Mouse (Mus musculus): Measurements from ENCODE around the gene Ddx42. TPM values are rescaled to one million over a fixed set of nuclear protein-coding genes. Genes with fewer than 3 reads are reported as not detected.

The Ddx42 gene
- polyA plus RNA-seq, 1 experiment from 2014 or later = 35.3 TPM

DNA sequence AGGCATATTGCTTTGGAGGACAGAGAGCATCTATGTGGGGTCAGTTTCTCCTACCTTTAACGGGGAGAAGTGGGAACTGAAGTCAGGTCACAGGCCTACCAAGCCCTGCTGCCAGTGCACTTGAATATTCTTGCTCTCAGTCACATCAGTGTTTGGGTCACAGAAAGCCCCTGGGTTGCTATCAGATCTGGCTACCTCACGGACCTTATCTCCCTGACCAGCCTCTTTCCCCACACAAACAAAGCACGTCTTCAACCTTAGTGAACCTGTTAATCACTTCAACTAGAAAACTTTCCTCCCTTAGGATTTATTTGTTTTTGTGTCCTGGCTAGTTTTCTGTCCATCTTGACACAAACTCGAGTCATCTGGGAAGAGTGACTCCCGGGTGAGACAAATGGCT is 40.4 kb upstream of the Ddx42 start:
- ATAC-seq (no peak), DNase-seq (ENCODE audit: low spot score) (no peak)
- Histone ChIP-seq H3K27ac (ENCODE audit: low read length) (no peak overlapping the region), H3K4me2 (replicated peaks; ENCODE audit: low read depth, low read length) (no peak overlapping the region), H3K9me3 (ENCODE audit: low read length) (no peaks in the 10 kb centered on the region), H3K9ac (replicated peaks; ENCODE audit: low read depth) (no peak overlapping the region), H3K27me3 (replicated peaks; ENCODE audit: insufficient read depth, low read length) (no peaks in the 10 kb centered on the region), H3K4me3 (ENCODE audit: low read depth, low read length) (no peak overlapping the region), H3K4me1 (ENCODE audit: insufficient read depth, low read depth, low read length) (no peaks in the 10 kb centered on the region), H3K36me3 (ENCODE audit: insufficient read depth, low read length) (no peaks in the 10 kb centered on the region)
- no peak for TF ChIP-seq CTCF (IDR thresholded peaks at IDR 0.05)
- 54% methylated on average over 5 of the region's 5 CpGs for WGBS

DNA sequence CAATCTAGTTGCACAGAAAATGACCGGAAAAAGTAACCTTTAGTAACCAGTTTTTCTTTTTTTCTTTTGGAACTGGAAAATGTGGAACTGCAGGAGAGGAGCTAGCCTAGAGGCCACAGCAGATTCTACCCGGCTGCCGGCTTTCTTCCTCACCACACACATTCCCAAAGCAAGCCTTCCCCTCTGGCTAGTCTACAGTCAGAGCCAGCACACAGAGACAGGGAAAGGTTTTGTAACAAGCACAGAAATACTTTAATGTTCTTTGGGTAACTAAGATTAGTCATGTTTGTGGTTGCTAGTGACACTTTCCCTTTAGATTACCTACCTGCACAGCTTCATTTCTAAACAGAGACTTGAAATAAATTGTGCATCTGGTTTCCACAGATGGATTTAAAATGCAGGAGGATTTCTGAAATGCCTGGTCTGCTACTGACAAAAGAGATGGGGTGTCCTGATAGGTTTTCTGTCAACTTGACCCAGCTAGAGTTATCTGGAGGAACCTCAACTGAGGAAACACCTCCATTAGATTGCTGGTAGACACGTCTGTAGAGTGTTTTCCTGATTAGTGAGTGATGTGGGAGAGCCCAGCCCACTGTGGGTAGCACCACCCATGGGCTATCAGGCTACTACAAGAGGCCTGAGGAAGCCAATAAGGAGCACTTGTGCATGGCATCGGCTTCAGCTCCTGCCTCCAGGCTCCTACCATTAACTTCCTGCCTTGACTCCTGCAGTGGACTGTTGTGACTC is 38.5 kb upstream of the Ddx42 start:
- Histone ChIP-seq H3K4me3 (ENCODE audit: low read depth, low read length) (no peak overlapping the region), H3K9me3 (ENCODE audit: low read length) (no peaks in the 10 kb centered on the region), H3K9ac (replicated peaks; ENCODE audit: low read depth) (no peak overlapping the region), H3K27me3 (replicated peaks; ENCODE audit: insufficient read depth, low read length) (no peaks in the 10 kb centered on the region), H3K4me2 (replicated peaks; ENCODE audit: low read depth, low read length) (no peak overlapping the region), H3K36me3 (ENCODE audit: insufficient read depth, low read length) (no peaks in the 10 kb centered on the region), H3K27ac (ENCODE audit: low read length) (no peak overlapping the region), H3K4me1 (ENCODE audit: insufficient read depth, low read depth, low read length) (no peaks in the 10 kb centered on the region)
- no peak for ATAC-seq
- TF ChIP-seq EP300 (IDR thresholded peaks at IDR 0.05) = no peak
- TF ChIP-seq CTCF (IDR thresholded peaks at IDR 0.05) = no peak
- WGBS = 56% methylated on average over 5 of the region's 5 CpGs
- peak; percentile 4 for DNase-seq (ENCODE audit: low spot score)

DNA sequence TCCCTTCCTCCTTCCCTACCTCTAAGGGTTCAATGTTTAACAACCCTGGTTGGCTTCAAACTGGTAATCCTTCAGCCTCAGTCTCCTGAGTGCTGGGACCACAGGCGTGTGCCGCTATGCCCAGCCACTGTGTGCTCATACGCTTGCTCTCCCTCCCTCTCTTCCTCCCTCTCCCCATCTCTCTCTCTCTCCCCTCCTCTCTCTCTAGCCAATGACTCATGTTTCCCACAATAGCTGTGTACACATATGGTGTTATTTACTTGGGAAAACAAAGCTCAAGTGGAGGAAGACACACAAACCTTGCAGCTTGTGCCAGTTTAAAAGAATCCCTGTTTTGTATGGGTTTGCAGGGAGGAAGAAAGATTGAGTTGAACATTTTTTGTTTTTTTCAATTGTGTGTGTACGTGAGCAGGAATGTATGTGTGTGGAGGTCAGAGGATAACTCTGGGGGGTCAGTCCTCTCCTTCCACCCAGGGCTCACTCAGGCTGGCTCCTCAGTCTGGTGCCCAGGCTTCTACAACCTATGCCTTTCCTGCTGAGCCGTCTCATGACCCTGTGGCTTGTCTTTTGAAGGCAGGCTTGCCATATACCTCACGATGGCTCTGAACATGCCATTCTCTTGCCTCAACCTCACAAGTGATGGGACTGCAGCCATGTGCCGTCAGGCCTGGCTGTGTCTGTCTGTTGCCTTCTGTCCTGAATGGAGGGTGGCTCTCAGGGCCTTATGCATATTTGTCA is 36.8 kb upstream of the Ddx42 start:
- DNase-seq (ENCODE audit: low spot score) = peak; percentile 28

DNA sequence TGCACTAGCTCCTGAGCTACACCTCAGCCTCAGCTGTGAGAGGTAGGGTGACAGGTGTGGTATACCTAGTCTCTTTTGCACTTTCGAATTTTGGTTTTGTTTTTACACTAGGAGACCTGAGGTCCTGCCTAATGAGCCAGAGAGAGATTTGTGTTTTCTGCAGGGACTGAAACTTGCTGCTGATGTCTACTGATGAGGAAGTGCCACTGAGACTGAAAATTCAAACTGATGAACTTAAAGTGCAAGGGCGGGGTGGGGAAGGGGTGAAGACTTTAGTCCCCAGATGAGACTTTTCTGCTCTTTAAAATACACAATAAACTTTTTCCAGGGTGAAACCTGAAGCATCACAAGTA is 36.3 kb upstream of the Ddx42 start:
- 91% methylated on average over 2 of the region's 2 CpGs for WGBS
- Histone ChIP-seq H3K9me3 (ENCODE audit: low read length) (no peaks in the 10 kb centered on the region), H3K4me2 (replicated peaks; ENCODE audit: low read depth, low read length) (no peak overlapping the region), H3K4me3 (ENCODE audit: low read depth, low read length) (no peak overlapping the region), H3K4me1 (ENCODE audit: insufficient read depth, low read depth, low read length) (no peaks in the 10 kb centered on the region), H3K9ac (replicated peaks; ENCODE audit: low read depth) (no peak overlapping the region), H3K36me3 (ENCODE audit: insufficient read depth, low read length) (no peaks in the 10 kb centered on the region), H3K27ac (ENCODE audit: low read length) (no peak overlapping the region), H3K27me3 (replicated peaks; ENCODE audit: insufficient read depth, low read length) (no peaks in the 10 kb centered on the region)
- TF ChIP-seq EP300 (IDR thresholded peaks at IDR 0.05) = no peak
- no peak for TF ChIP-seq CTCF (IDR thresholded peaks at IDR 0.05)
- ATAC-seq (no peak), DNase-seq (ENCODE audit: low spot score) (no peak)

More for the DNA sequence above, 36.8 kb upstream of the Ddx42 start:
- ATAC-seq = peak; percentile 43
- Histone ChIP-seq H3K4me1 (ENCODE audit: insufficient read depth, low read depth, low read length) (no peaks in the 10 kb centered on the region), H3K4me3 (ENCODE audit: low read depth, low read length) (no peak overlapping the region), H3K27me3 (replicated peaks; ENCODE audit: insufficient read depth, low read length) (no peaks in the 10 kb centered on the region), H3K27ac (ENCODE audit: low read length) (no peak overlapping the region), H3K36me3 (ENCODE audit: insufficient read depth, low read length) (no peaks in the 10 kb centered on the region), H3K4me2 (replicated peaks; ENCODE audit: low read depth, low read length) (no peak overlapping the region), H3K9ac (replicated peaks; ENCODE audit: low read depth) (no peak overlapping the region), H3K9me3 (ENCODE audit: low read length) (no peaks in the 10 kb centered on the region)
- WGBS = 64% methylated on average over 7 of the region's 7 CpGs
- no peak for TF ChIP-seq CTCF (IDR thresholded peaks at IDR 0.05)
- no peak for TF ChIP-seq EP300 (IDR thresholded peaks at IDR 0.05)

DNA sequence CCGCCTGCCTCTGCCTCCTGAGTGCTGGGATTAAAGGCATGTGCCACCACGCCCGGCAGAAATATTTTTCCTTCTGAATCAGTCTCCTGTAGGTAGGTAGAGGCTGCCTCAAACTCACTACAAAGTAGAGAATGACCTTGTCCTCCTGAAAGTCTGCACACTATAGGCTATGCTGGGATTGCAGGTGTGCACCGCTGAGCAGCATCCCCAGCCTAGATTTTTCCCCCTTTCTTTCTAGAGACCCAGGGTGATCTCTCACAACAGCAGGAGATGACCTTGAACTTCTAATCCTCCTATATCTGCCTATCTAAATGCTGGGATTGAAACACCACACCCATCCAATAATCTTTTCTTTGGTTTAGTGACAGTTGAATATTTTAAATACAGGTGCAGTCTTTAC is 29.4 kb upstream of the Ddx42 start:
- DNase-seq (ENCODE audit: low spot score) (no peak), ATAC-seq (no peak)
- H3K4me3 ChIP-seq (ENCODE audit: low read depth, low read length) = no peak overlapping the region
- H3K9me3 ChIP-seq (ENCODE audit: low read length) = no peaks in the 10 kb centered on the region
- peak overlapping the region; percentile 47; the same call in 1 of the 2 replicates for H3K27ac ChIP-seq (ENCODE audit: low read length)
- H3K36me3 ChIP-seq (ENCODE audit: insufficient read depth, low read length) = no peaks in the 10 kb centered on the region
- 90% methylated on average over 4 of the region's 4 CpGs for WGBS
- no peak overlapping the region for H3K4me2 ChIP-seq (replicated peaks; ENCODE audit: low read depth, low read length)
- no peaks in the 10 kb centered on the region for H3K27me3 ChIP-seq (replicated peaks; ENCODE audit: insufficient read depth, low read length)
- no peak overlapping the region for H3K9ac ChIP-seq (replicated peaks; ENCODE audit: low read depth)
- TF ChIP-seq CTCF (IDR thresholded peaks at IDR 0.05) = no peak
- TF ChIP-seq EP300 (IDR thresholded peaks at IDR 0.05) = no peak
- no peaks in the 10 kb centered on the region for H3K4me1 ChIP-seq (ENCODE audit: insufficient read depth, low read depth, low read length)

DNA sequence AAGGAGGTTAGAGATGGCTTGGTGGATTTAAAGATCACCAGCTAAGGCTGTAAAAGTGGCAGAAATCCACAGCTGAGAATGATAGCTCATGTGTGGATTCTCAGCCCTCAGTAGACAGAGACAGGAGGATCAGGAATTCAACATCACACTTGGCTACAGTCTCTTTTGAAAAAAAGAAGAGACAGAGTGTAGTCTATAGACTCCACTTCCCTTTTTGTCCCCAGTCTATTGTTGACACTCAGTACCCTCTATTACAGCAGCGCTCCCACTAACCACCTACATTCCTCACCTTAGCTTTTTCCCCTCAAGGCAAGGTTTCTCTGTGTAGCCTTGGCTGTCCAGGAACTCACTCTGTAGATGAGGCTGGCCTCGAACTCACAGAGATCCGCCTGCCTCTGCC is 25.0 kb upstream of the Ddx42 start:
- Histone ChIP-seq H3K9ac (replicated peaks; ENCODE audit: low read depth) (no peak overlapping the region), H3K4me2 (replicated peaks; ENCODE audit: low read depth, low read length) (no peak overlapping the region)

More for the DNA sequence above, 25.0 kb upstream of the Ddx42 start:
- Histone ChIP-seq H3K4me1 (ENCODE audit: insufficient read depth, low read depth, low read length) (no peaks in the 10 kb centered on the region), H3K27me3 (replicated peaks; ENCODE audit: insufficient read depth, low read length) (no peaks in the 10 kb centered on the region), H3K36me3 (ENCODE audit: insufficient read depth, low read length) (no peaks in the 10 kb centered on the region), H3K9me3 (ENCODE audit: low read length) (no peaks in the 10 kb centered on the region), H3K27ac (ENCODE audit: low read length) (no peak overlapping the region), H3K4me3 (ENCODE audit: low read depth, low read length) (no peak overlapping the region)
- DNase-seq (ENCODE audit: low spot score) = no peak
- TF ChIP-seq CTCF (IDR thresholded peaks at IDR 0.05) (no peak), EP300 (IDR thresholded peaks at IDR 0.05) (no peak)
- WGBS = 93% methylated on average over 3 of the region's 3 CpGs
- no peak for ATAC-seq

All from lung, postnatal 0 days (tissue).